Mouse (Mus musculus): ENCODE results near the gene Ilk. TPM values are rescaled to one million over a fixed set of nuclear protein-coding genes. Genes with fewer than 3 reads are reported as not detected.

Gene Ilk
- total and polyA plus RNA-seq, 3 experiments = 32.4 to 51.1 (median 42.6) TPM

GRCm38 (mm10) chr7:105740089-105740795, 3.9 kb downstream of the Ilk start:
- Histone ChIP-seq H3K36me3 (replicated peaks in 1 of 2; ENCODE audit: control insufficient read depth in 1 of 2, insufficient read depth in 1 of 2, low read length in 1 of 2) (peaks cover 32 to 38% of the 10 kb centered on the region in 2 experiments), H3K27me3 (replicated peaks) (no peaks in the 10 kb centered on the region), H3K9me3 (replicated peaks; ENCODE audit: low read length) (no peaks in the 10 kb centered on the region), H3K79me2 (replicated peaks; ENCODE audit: control insufficient read depth, extremely low read depth, insufficient read depth, poor library complexity, severe bottlenecking) (peaks cover 20% of the 10 kb centered on the region), H3K4me3 (replicated peaks in 1 of 3; ENCODE audit: low read depth in 2 of 3, low read length in 2 of 3, poor library complexity in 1 of 3) (no peak overlapping the region), H3K27ac (ENCODE audit: insufficient read depth, low read depth) (no peak overlapping the region), H3K4me2 (ENCODE audit: insufficient read depth, low read depth, poor library complexity, severe bottlenecking) (no peak overlapping the region), H3K4me1 (ENCODE audit: control insufficient read depth in 1 of 2, insufficient read depth in 2 of 2) (peaks cover 6 to 53% of the 10 kb centered on the region in 2 experiments), H3K9ac (ENCODE audit: insufficient read depth, low read depth) (no peak overlapping the region)
- dilution Hi-C loops (cut with MboI; ENCODE audit: extremely low pct_ligation_motif_present, extremely low pct_unique_long_range_greater_than_20kb, low sequenced_read_pairs) = no loop called here
- TF ChIP-seq CHD1 (IDR thresholded peaks at IDR 0.05; ENCODE audit: low read depth, low read length) (no peak), POLR2A (IDR thresholded peaks at IDR 0.05; ENCODE audit: low read depth, low read length) (peak; percentile 18)
- no peak for DNase-seq (ENCODE audit: extremely low read depth)
- in situ Hi-C loops (cut with MboI; ENCODE audit: low pct_ligation_motif_present, low pct_unique_long_range_greater_than_20kb, low sequenced_read_pairs) = loop anchor here (5.0 kb wide), 1 partner anchor 67 kb away; no protein-coding TSS in a partner anchor

- no peak for DNase-seq (ENCODE audit: extremely low read depth)
- H3K4me1 ChIP-seq (ENCODE audit: control insufficient read depth in 1 of 2, insufficient read depth in 2 of 2) = peaks cover 6 to 53% of the 10 kb centered on the region in 2 experiments
- no peak overlapping the region for H3K27ac ChIP-seq (ENCODE audit: insufficient read depth, low read depth)
- TF ChIP-seq PAX5 (IDR thresholded peaks at IDR 0.05; ENCODE audit: low read length) = no peak
- TF ChIP-seq POLR2A (IDR thresholded peaks at IDR 0.05; ENCODE audit: low read depth, low read length) = no peak
- TF ChIP-seq ZC3H11A (IDR thresholded peaks at IDR 0.05; ENCODE audit: low read depth, low read length) = no peak
- TF ChIP-seq MAX (IDR thresholded peaks at IDR 0.05; ENCODE audit: low read length) = no peak
- TF ChIP-seq ELF1 (IDR thresholded peaks at IDR 0.05; ENCODE audit: low read depth, low read length) = no peak
- H3K9ac ChIP-seq (ENCODE audit: insufficient read depth, low read depth) = no peak overlapping the region
- H3K4me3 ChIP-seq (replicated peaks in 1 of 3; ENCODE audit: low read depth in 2 of 3, low read length in 2 of 3, poor library complexity in 1 of 3) = no peak overlapping the region
- H3K4me2 ChIP-seq (ENCODE audit: insufficient read depth, low read depth, poor library complexity, severe bottlenecking) = no peak overlapping the region
- no peaks in the 10 kb centered on the region for H3K27me3 ChIP-seq (replicated peaks)
- H3K9me3 ChIP-seq (replicated peaks; ENCODE audit: low read length) = no peaks in the 10 kb centered on the region
- H3K79me2 ChIP-seq (replicated peaks; ENCODE audit: control insufficient read depth, extremely low read depth, insufficient read depth, poor library complexity, severe bottlenecking) = peaks cover 14% of the 10 kb centered on the region
- dilution Hi-C loops (cut with MboI; ENCODE audit: extremely low pct_ligation_motif_present, extremely low pct_unique_long_range_greater_than_20kb, low sequenced_read_pairs) = no loop called here
- in situ Hi-C loops (cut with MboI; ENCODE audit: low pct_ligation_motif_present, low pct_unique_long_range_greater_than_20kb, low sequenced_read_pairs) = loop anchor here (5.0 kb wide), 1 partner anchor 66 kb away; no protein-coding TSS in a partner anchor
- peaks cover 32 to 41% of the 10 kb centered on the region in 2 experiments for H3K36me3 ChIP-seq (replicated peaks in 1 of 2; ENCODE audit: control insufficient read depth in 1 of 2, insufficient read depth in 1 of 2, low read length in 1 of 2)
Measured at GRCm38 (mm10) chr7:105740851-105741250, 4.5 kb downstream of the Ilk start.

GRCm38 (mm10) chr7:105741978-105742377, 5.6 kb downstream of the Ilk start:
- Histone ChIP-seq H3K27me3 (replicated peaks) (no peaks in the 10 kb centered on the region), H3K36me3 (replicated peaks in 1 of 2; ENCODE audit: control insufficient read depth in 1 of 2, insufficient read depth in 1 of 2, low read length in 1 of 2) (peaks cover 41 to 52% of the 10 kb centered on the region in 2 experiments), H3K9ac (ENCODE audit: insufficient read depth, low read depth) (no peak overlapping the region), H3K9me3 (replicated peaks; ENCODE audit: low read length) (no peaks in the 10 kb centered on the region), H3K79me2 (replicated peaks; ENCODE audit: control insufficient read depth, extremely low read depth, insufficient read depth, poor library complexity, severe bottlenecking) (peaks cover 10% of the 10 kb centered on the region), H3K4me3 (replicated peaks in 1 of 3; ENCODE audit: low read depth in 2 of 3, low read length in 2 of 3, poor library complexity in 1 of 3) (no peak overlapping the region), H3K4me1 (ENCODE audit: control insufficient read depth in 1 of 2, insufficient read depth in 2 of 2) (peaks cover 6 to 53% of the 10 kb centered on the region in 2 experiments), H3K4me2 (ENCODE audit: insufficient read depth, low read depth, poor library complexity, severe bottlenecking) (no peak overlapping the region), H3K27ac (ENCODE audit: insufficient read depth, low read depth) (no peak overlapping the region)
- TF ChIP-seq POLR2A (IDR thresholded peaks at IDR 0.05; ENCODE audit: low read depth, low read length) = no peak; the same call in 1 of the 2 replicates
- TF ChIP-seq EP300 (IDR thresholded peaks at IDR 0.05; ENCODE audit: low read length) = no peak
- TF ChIP-seq NELFE (IDR thresholded peaks at IDR 0.05; ENCODE audit: low read depth, low read length) = no peak
- no peak for TF ChIP-seq CHD2 (IDR thresholded peaks at IDR 0.05; ENCODE audit: low read length)
- no peak for TF ChIP-seq TBP (conservative IDR thresholded peaks at IDR 0.05; ENCODE audit: low read depth, low read length)
- no peak for TF ChIP-seq JUND (conservative IDR thresholded peaks at IDR 0.05; ENCODE audit: low read depth, low read length)
- TF ChIP-seq UBTF (IDR thresholded peaks at IDR 0.05; ENCODE audit: low read depth, low read length) = no peak
- no peak for TF ChIP-seq HCFC1 (IDR thresholded peaks at IDR 0.05; ENCODE audit: low read depth, low read length)
- TF ChIP-seq USF1 (IDR thresholded peaks at IDR 0.05; ENCODE audit: low read depth, low read length) = no peak
- TF ChIP-seq POLR2AphosphoS2 (IDR thresholded peaks at IDR 0.05; ENCODE audit: low read depth, low read length) = no peak
- no peak for TF ChIP-seq MYC (IDR thresholded peaks at IDR 0.05; ENCODE audit: low read depth, low read length)
- TF ChIP-seq MAZ (IDR thresholded peaks at IDR 0.05; ENCODE audit: low read depth, low read length) = no peak
- no peak for TF ChIP-seq BHLHE40 (IDR thresholded peaks at IDR 0.05; ENCODE audit: low read depth, low read length)
- no peak for TF ChIP-seq RCOR1 (conservative IDR thresholded peaks at IDR 0.05; ENCODE audit: low read depth, low read length)
- TF ChIP-seq GABPA (IDR thresholded peaks at IDR 0.05; ENCODE audit: insufficient replicate concordance, low read depth, low read length) = no peak
- TF ChIP-seq ZC3H11A (IDR thresholded peaks at IDR 0.05; ENCODE audit: low read depth, low read length) = no peak
- TF ChIP-seq PAX5 (IDR thresholded peaks at IDR 0.05; ENCODE audit: low read length) = no peak
- no peak for TF ChIP-seq KAT2A (IDR thresholded peaks at IDR 0.05; ENCODE audit: insufficient replicate concordance, low read length)
- TF ChIP-seq NRF1 (IDR thresholded peaks at IDR 0.05; ENCODE audit: low read depth, low read length) = no peak
- in situ Hi-C loops (cut with MboI; ENCODE audit: low pct_ligation_motif_present, low pct_unique_long_range_greater_than_20kb, low sequenced_read_pairs) (loop anchor here (5.0 kb wide), 1 partner anchor 65 kb away; no protein-coding TSS in a partner anchor), dilution Hi-C loops (cut with MboI; ENCODE audit: extremely low pct_ligation_motif_present, extremely low pct_unique_long_range_greater_than_20kb, low sequenced_read_pairs) (no loop called here)
- DNase-seq (ENCODE audit: extremely low read depth) = no peak

All from CH12.LX (cell line).